Mouse (Mus musculus) lung, embryonic 16.5 days (tissue): ENCODE results near the gene Ubac2. TPM values are rescaled to one million over a fixed set of nuclear protein-coding genes. Genes with fewer than 3 reads are reported as not detected.
A peak's percentile ranks its signal among the peaks of the same experiment; 100 is the strongest.

Experiments
- ATAC-seq: fragments of 200-750 bp; cut with Nextera tagmentation; 2 replicates; pipeline ENCODE4 v1.8.0; 2017; ENCODE audit warnings: low read depth, mild to moderate bottlenecking, moderate library complexity
- H3K27ac ChIP-seq: fragments of 300-500 bp; sonication (generic); 2 replicates; pipeline ENCODE4 v1.5.1; 2014; ENCODE audit warnings: mild to moderate bottlenecking, control low read depth, low read length
- H3K27me3 ChIP-seq: fragments of 300-500 bp; sonication (generic); 2 replicates; pipeline ENCODE4 v1.6.1; 2014; ENCODE audit warnings: low read depth, low read length, mixed read lengths; ENCODE audit not compliant: control insufficient read depth, insufficient read depth
- H3K36me3 ChIP-seq: fragments of 300-500 bp; sonication (generic); 2 replicates; pipeline ENCODE4 v1.6.1; 2014; ENCODE audit warnings: low read length; ENCODE audit not compliant: control insufficient read depth, insufficient read depth
- H3K4me1 ChIP-seq: fragments of 300-500 bp; sonication (generic); replicated peaks from 2 replicates; pipeline ENCODE4 v1.6.1; 2014; ENCODE audit warnings: low read length, mixed read lengths; ENCODE audit not compliant: control insufficient read depth, insufficient read depth
- H3K4me2 ChIP-seq: fragments of 300-500 bp; sonication (generic); 2 replicates; pipeline ENCODE4 v1.6.1; 2014; ENCODE audit warnings: low read depth, low read length, control low read depth
- H3K4me3 ChIP-seq: fragments of 300-500 bp; sonication (generic); 2 replicates; pipeline ENCODE4 v1.5.1; 2014; ENCODE audit warnings: mild to moderate bottlenecking, low read length, control low read depth
- H3K9ac ChIP-seq: fragments of 300-500 bp; sonication (generic); 2 replicates; pipeline ENCODE4 v1.6.1; 2014; ENCODE audit warnings: low read length, control low read depth
- H3K9me3 ChIP-seq: fragments of 300-500 bp; sonication (generic); 2 replicates; pipeline ENCODE4 v1.6.1; 2016; ENCODE audit warnings: low read length; ENCODE audit not compliant: control insufficient read depth
- WGBS: fragments of 180-500 bp; shearing (Covaris S2); extraction: QIAGEN DNeasy Blood & Tissue Kit; methylation state at CpG from one replicate; pipeline ENCODE4 v1.1.7; 2014; 5-methylcytosine and 5-hydroxymethylcytosine counted together
- polyA plus RNA-seq: library from polyadenylated mRNA; unstranded; fragments of >200 nt; fragmentation: Nextera tagmentation; extraction: Ambion mirVana; gene quantifications from 2 replicates; pipeline ENCODE4 v1.2.1, GENCODE M21; 2015

Gene Ubac2
- polyA plus RNA-seq, 1 experiment from 2014 or later: 56.9 TPM

DNA sequence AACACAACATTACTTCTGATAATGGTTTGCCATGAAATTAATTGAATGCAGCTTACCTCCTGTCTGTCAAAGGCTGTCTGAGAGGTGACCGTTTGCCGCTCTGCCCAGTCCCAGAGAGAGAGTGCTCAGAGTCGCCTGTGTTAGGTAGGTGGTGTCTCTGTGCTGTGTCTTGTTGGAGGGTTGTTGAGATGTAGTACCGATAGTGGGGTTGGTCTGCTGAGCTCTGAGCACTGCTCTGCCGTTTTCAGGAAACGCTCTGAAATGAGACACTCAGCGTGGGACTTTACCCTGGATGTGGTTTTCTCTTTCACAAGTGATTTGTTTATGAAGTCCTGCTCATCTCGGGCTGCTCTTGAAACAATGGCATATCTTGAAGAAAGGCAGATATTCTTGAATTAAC lies 37.2 kb downstream of the Ubac2 start, which contains the start of gene Gpr18:
TSS of gene Gpr18 (minus strand) at position 161 of the 400 bp plus-strand sequence.
- Histone ChIP-seq H3K27me3 (no peaks in the 10 kb centered on the region), H3K4me3 (no peak within 1 kb of the TSS), H3K4me2 (no peak within 1 kb of the TSS), H3K9ac (no peak within 1 kb of the TSS), H3K36me3 (no peaks in the 10 kb centered on the region), H3K27ac (no peak within 1 kb of the TSS), H3K4me1 (peaks cover 6% of the 10 kb centered on the region), H3K9me3 (no peaks in the 10 kb centered on the region)
- ATAC-seq: no peak
- WGBS: 72% methylated on average over 8 of the region's 8 CpGs

DNA sequence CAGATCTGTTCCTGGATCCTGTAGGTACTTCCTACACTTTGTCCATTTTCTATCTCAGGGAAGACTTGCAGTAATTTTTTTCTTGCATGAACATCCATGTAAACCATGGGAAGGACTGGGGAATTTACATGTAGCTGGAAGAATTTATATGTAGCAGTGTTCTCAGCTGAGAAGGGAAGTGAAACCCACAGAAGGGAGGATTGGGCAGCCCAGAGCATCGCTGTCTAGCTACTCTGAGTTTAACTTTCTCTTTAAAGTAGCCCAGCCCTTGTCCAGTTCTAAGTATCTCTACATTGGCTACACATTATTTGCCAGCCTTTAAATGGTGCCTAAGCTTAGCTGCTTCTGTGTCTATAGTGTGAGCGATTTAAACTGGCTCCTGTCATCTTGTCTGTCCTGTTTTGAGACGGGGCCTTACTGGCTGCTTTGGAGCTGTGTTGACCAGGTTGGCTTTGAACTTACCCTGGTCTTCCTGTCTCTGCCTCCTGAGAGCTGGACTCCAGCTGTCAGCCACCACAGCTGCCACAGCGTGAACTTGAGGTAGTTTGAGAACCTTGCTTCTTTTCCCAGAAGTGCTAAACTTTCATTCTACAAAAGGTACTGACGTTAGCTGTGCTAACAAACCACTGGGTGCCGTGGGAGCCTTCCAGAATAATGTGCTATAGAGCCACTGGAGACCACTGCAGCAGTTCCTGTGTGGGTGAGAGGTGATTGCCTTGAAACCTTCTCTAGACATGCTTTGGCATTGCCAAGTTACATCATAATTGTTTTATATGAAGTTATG lies 38.1 kb downstream of the Ubac2 start:
- no peak overlapping the region for H3K9ac ChIP-seq
- no peaks in the 10 kb centered on the region for H3K36me3 ChIP-seq
- H3K27me3 ChIP-seq: no peaks in the 10 kb centered on the region
- H3K4me1 ChIP-seq: peaks cover 14% of the 10 kb centered on the region
- no peak overlapping the region for H3K4me3 ChIP-seq
- ATAC-seq: no peak
- no peaks in the 10 kb centered on the region for H3K9me3 ChIP-seq
- WGBS: 80% methylated on average over 6 of the region's 6 CpGs
- H3K4me2 ChIP-seq: no peak overlapping the region
- H3K27ac ChIP-seq: no peak overlapping the region

DNA sequence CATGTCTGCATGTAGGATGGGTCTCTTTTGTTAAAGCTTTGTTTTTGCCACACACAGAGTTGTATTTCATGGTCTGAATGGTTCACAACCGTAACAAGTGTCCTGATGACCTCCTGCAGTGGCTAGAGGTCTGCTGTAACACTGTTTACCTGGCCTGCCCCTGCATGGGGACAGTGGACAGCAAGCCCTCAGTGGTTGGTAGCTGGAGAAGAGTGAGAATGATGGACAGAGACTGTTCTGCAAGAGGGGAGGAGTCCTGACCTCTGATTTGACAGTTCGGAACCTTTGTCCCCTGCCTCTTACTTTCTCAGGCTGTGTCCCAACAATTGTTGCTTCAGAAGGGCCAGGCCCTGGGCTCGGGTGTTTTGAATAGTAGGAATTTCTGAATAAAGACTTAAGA lies 39.8 kb downstream of the Ubac2 start:
- Histone ChIP-seq H3K36me3 (no peaks in the 10 kb centered on the region), H3K27ac (no peak overlapping the region), H3K27me3 (no peaks in the 10 kb centered on the region), H3K9ac (no peak overlapping the region), H3K4me3 (no peak overlapping the region), H3K4me1 (peaks cover 14% of the 10 kb centered on the region), H3K9me3 (no peaks in the 10 kb centered on the region), H3K4me2 (no peak overlapping the region)
- ATAC-seq: no peak
- 77% methylated on average over 3 of the region's 3 CpGs for WGBS

DNA sequence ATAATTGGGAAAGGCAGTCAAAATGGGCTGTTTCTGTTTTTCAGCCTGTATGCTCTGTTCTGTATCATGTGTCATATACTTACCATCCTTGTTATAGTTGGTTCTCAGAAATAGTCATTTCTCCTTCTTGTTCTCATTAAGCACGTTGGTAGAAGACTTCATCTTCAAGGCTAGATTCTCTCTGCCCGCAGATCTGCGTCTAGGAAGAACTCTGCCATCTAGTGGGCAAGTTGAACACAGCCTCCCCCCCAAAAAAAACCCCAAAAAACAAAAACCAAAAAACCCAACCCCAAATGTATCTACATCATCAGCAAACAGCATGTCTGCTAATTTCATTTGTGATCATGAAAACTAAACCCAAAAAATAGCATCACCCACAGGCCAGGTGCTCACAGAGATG lies 41.3 kb downstream of the Ubac2 start:
- H3K4me1 ChIP-seq: peaks cover 14% of the 10 kb centered on the region
- no peak overlapping the region for H3K4me2 ChIP-seq
- no peak for ATAC-seq
- no peaks in the 10 kb centered on the region for H3K27me3 ChIP-seq
- H3K9ac ChIP-seq: no peak overlapping the region
- no peak overlapping the region for H3K27ac ChIP-seq
- no peaks in the 10 kb centered on the region for H3K36me3 ChIP-seq
- no peak overlapping the region for H3K4me3 ChIP-seq
- H3K9me3 ChIP-seq: no peaks in the 10 kb centered on the region
- WGBS: 21% methylated on average over 3 of the region's 3 CpGs

DNA sequence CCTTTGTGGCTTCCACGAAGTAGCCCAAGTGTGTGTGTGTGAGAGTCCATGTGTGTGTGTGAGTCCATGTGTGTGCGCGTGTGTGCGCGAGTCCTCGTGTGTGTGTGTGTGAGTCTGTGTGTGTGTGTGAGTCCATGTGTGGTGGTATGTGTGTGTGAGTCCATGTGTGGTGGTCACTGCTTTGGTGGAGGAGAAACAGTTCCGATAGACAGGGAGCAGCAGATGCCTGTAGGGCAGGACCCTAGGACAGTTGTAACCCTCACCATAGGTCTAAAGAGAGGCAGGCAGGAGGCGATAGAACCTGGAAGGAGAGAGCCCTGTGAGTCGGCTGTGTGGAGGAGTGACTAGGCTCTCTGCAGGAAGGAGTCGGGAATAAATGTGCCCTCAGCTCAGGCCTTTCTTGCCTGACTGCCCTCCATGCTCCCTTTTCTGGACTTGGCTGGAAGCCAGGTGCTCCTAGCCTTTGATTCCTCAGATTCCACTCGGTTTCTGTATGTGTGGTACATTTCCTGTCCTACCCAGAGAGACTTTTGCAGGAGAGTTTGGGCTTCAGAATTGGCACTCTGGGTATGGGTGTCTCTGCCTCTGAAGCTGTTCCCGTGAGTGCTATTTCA lies 42.2 kb downstream of the Ubac2 start:
- Histone ChIP-seq H3K27me3 (no peaks in the 10 kb centered on the region), H3K4me2 (no peak overlapping the region), H3K4me3 (no peak overlapping the region), H3K27ac (peak overlapping the region; percentile 27; the same call in 1 of the 2 replicates), H3K36me3 (no peaks in the 10 kb centered on the region), H3K9me3 (no peaks in the 10 kb centered on the region), H3K4me1 (peaks cover 14% of the 10 kb centered on the region), H3K9ac (0 out of 2 replicates have a peak overlapping the region, but pooled peaks have one; percentile 21)
- ATAC-seq: peak; percentile 39
- WGBS: 61% methylated on average over 12 of the region's 12 CpGs

GRCm38 (mm10) chr14:121922016-121922415 lies 43.6 kb downstream of the Ubac2 start:
- 81% methylated on average over 4 of the region's 4 CpGs for WGBS
- H3K36me3 ChIP-seq: no peaks in the 10 kb centered on the region
- H3K27me3 ChIP-seq: no peaks in the 10 kb centered on the region
- ATAC-seq: no peak
- H3K9ac ChIP-seq: no peak overlapping the region
- H3K4me1 ChIP-seq: peaks cover 14% of the 10 kb centered on the region
- H3K9me3 ChIP-seq: no peaks in the 10 kb centered on the region
- H3K4me2 ChIP-seq: no peak overlapping the region
- no peak overlapping the region for H3K4me3 ChIP-seq
- no peak overlapping the region for H3K27ac ChIP-seq

DNA sequence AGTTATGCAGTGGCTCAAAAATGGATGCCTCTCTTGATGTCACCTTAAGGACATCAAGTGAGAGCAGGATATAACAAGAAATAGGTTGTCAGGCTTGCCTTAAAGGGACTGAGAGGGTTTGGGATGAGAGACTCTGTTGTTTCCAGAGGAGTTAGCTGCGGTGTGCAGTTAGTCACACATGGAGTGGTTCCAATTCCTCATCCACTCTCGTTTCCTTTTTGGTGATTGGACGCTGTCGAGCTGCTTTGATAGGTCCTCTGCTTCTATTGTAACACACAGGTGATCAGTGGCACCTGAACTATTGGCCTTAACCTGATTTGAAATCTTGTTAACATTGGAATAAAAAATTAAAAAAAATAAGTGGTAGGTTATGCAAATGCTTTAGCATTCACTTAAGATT lies 44.3 kb downstream of the Ubac2 start:
- H3K9me3 ChIP-seq: no peaks in the 10 kb centered on the region
- ATAC-seq: no peak
- H3K4me3 ChIP-seq: no peak overlapping the region
- H3K27me3 ChIP-seq: no peaks in the 10 kb centered on the region
- no peaks in the 10 kb centered on the region for H3K36me3 ChIP-seq
- no peak overlapping the region for H3K4me2 ChIP-seq
- no peak overlapping the region for H3K9ac ChIP-seq
- peaks cover 14% of the 10 kb centered on the region for H3K4me1 ChIP-seq
- no peak overlapping the region for H3K27ac ChIP-seq
- WGBS: 62% methylated on average over 4 of the region's 4 CpGs

DNA sequence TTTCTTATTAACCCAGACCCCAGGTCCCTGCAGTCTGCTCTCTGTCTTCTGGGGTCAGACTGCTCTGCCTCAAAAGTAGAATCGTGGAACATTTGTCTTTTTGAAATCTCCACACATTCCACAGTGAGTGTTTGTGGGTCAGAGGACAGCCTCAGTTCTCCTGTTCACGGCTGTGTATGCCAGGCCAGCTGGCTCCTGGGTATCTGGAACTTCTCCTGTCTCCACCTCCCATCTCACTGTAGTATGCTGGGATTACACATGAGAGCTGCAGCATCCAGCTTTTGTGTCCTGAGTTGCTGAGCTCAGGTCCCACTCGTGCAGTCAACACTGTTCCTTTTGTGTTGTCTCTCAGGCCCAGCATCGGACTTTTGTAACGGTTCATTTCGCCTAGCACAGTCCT lies 46.5 kb downstream of the Ubac2 start:
- no peak overlapping the region for H3K4me3 ChIP-seq
- no peak for ATAC-seq
- 45% methylated on average over 6 of the region's 6 CpGs for WGBS
- H3K27ac ChIP-seq: no peak overlapping the region
- no peaks in the 10 kb centered on the region for H3K9me3 ChIP-seq
- no peak overlapping the region for H3K9ac ChIP-seq
- no peak overlapping the region for H3K4me2 ChIP-seq
- H3K4me1 ChIP-seq: peaks cover 14% of the 10 kb centered on the region
- no peaks in the 10 kb centered on the region for H3K27me3 ChIP-seq
- H3K36me3 ChIP-seq: no peaks in the 10 kb centered on the region

DNA sequence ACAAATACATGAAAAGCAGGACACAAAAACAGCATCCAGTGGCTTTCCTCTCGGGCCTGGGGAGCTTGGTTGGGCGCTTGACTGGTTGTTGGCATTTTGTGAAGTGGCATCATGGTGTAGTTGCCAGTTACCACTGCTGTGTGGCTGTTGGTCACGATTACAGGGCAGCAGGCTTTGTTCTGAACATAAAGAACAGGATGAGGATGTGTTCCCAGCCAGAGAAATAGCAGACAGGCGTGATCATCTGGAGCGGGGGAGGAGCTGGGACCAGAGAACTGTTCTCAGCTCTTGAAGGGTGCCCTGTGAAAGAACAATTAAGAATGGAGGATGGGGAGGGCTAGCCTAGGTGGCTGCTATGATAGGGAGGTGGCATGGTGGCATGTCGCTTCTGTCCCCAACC lies 48.5 kb downstream of the Ubac2 start:
- Histone ChIP-seq H3K4me3 (no peak overlapping the region), H3K4me1 (no peaks in the 10 kb centered on the region; the same call in 1 of the 2 replicates), H3K27ac (no peak overlapping the region), H3K4me2 (no peak overlapping the region), H3K27me3 (no peaks in the 10 kb centered on the region), H3K36me3 (no peaks in the 10 kb centered on the region), H3K9me3 (no peaks in the 10 kb centered on the region), H3K9ac (no peak overlapping the region)
- no peak for ATAC-seq
- 84% methylated on average over 6 of the region's 6 CpGs for WGBS
